Comparison of ENCODE assay signal across 9 mouse cellular contexts in the genomic region with DNA sequence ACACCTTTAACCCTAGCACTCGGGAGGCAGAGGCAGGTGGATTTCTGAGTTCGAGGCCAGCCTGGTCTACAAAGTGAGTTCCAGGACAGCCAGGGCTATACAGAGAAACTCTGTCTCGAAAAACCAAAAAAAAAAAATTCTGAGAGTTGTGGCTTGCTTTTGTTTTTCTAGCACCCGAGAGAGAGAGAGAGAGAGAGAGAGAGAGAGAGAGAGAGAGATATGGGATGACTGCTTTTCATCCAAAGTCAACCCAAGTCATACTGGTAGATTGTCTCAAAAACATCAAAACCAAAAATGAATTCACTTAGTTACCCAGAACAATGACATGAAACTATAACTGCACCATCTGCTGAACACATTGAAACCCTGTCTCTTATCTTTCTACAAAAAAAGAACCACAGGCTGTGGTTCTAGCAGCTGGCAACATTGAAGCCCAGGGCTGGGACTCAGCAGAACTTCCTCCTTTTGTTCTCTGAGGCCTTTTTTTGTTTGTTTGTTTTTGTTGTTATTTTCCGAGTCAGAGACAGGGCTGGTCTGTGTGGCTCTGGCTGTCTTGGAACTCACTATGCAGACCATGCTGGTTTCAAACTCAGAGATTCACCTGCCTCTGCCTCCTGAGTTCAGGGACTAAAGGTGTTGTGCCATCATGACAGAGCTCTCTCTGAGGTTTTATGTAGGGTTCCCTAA. TPM values are rescaled to one million over a fixed set of nuclear protein-coding genes. Genes with fewer than 3 reads are reported as not detected.
DNase-seq lines count a peak whose midpoint lies in the region; ATAC-seq and TF ChIP-seq lines count a peak whose summit lies in the region.
"Had no signal": no experiment of that assay in that cellular context is flagged by ENCODE, and none has a peak within 500 bp of the region (broad histone marks: within the 10 kb centered on the region; RNA-seq: fewer than 3 reads in every experiment).

No protein-coding gene starts in this region.

- peak overlapping the region; percentile 80 for H3K4me2 ChIP-seq in CH12.LX (ENCODE audit: insufficient read depth, low read depth, poor library complexity, severe bottlenecking)
- H3K4me2 ChIP-seq in heart, embryonic 15.5 days: peak overlapping the region; percentile 69
- peak overlapping the region; percentile 83 for H3K4me2 ChIP-seq in liver, embryonic 13.5 days

- H3K9ac ChIP-seq in CH12.LX (ENCODE audit: insufficient read depth, low read depth): peak overlapping the region; percentile 46
- no peak overlapping the region for H3K9ac ChIP-seq in heart, embryonic 15.5 days
- peak overlapping the region; percentile 73 for H3K9ac ChIP-seq in liver, embryonic 13.5 days

- no peak for DNase-seq in CH12.LX (ENCODE audit: extremely low read depth)
- no peak for DNase-seq in liver, embryonic 13.5 days
- peak; percentile 78 for DNase-seq in thymus, postnatal 0 days (ENCODE audit: low spot score)
- DNase-seq in left cerebral cortex, adult 9 months (ENCODE audit: low spot score in 2 of 2): no peak
- DNase-seq in left cerebral cortex, adult 18-20 months (ENCODE audit: low spot score in 2 of 2): no peak
- no peak for DNase-seq in cerebellum, postnatal 14 days

- no peak for ATAC-seq in heart, embryonic 15.5 days (replicated peaks; ENCODE audit: insufficient number of reproducible peaks, insufficient read depth, low FRiP score, low read depth)
- ATAC-seq in liver, embryonic 13.5 days (ENCODE audit: low read depth): no peak

- peak overlapping the region in 2 of 3 experiments; percentile 64 to 85 for H3K4me3 ChIP-seq in CH12.LX (replicated peaks in 1 of 3; ENCODE audit: low read depth in 2 of 3, low read length in 2 of 3, poor library complexity in 1 of 3)
- peak overlapping the region; percentile 36 for H3K4me3 ChIP-seq in bone marrow, adult 2 months (replicated peaks; ENCODE audit: control insufficient read depth, low read depth, low read length)
- H3K4me3 ChIP-seq in heart, embryonic 15.5 days: peak overlapping the region; percentile 58
- H3K4me3 ChIP-seq in liver, embryonic 13.5 days (replicated peaks): peak overlapping the region; percentile 64

- in situ Hi-C loops in CH12.LX (cut with MboI; ENCODE audit: low pct_ligation_motif_present, low pct_unique_long_range_greater_than_20kb, low sequenced_read_pairs): no loop called here

- H3K79me2 ChIP-seq in CH12.LX (replicated peaks; ENCODE audit: control insufficient read depth, extremely low read depth, insufficient read depth, poor library complexity, severe bottlenecking): peaks cover 28% of the 10 kb centered on the region

- no peak overlapping the region for H3K27ac ChIP-seq in CH12.LX (ENCODE audit: insufficient read depth, low read depth)
- H3K27ac ChIP-seq in bone marrow, adult 2 months (ENCODE audit: control insufficient read depth, insufficient read depth, low read depth, low read length, poor library complexity): peak overlapping the region; percentile 83
- peak overlapping the region; percentile 47 for H3K27ac ChIP-seq in heart, embryonic 15.5 days
- H3K27ac ChIP-seq in liver, embryonic 13.5 days: peak overlapping the region; percentile 90

- peaks cover 12 to 13% of the 10 kb centered on the region in 2 experiments for H3K36me3 ChIP-seq in CH12.LX (replicated peaks in 1 of 2; ENCODE audit: control insufficient read depth in 1 of 2, insufficient read depth in 1 of 2, low read length in 1 of 2)
- peaks cover 6% of the 10 kb centered on the region for H3K36me3 ChIP-seq in heart, embryonic 15.5 days
- H3K36me3 ChIP-seq in liver, embryonic 13.5 days: peaks cover 12% of the 10 kb centered on the region

- no peak for TF ChIP-seq CTCF in CH12.LX (conservative IDR thresholded peaks at IDR 0.05 in 1 of 2, IDR thresholded peaks at IDR 0.05 in 1 of 2; ENCODE audit: low read depth in 2 of 2, low read length in 2 of 2)
- no peak for TF ChIP-seq CTCF in bone marrow, adult 2 months (IDR thresholded peaks at IDR 0.05; ENCODE audit: control insufficient read depth, insufficient read depth, low read length)

- no peak for TF ChIP-seq RAD21 in CH12.LX (IDR thresholded peaks at IDR 0.05; ENCODE audit: low read depth, low read length)

- dilution Hi-C loops in CH12.LX (cut with MboI; ENCODE audit: extremely low pct_ligation_motif_present, extremely low pct_unique_long_range_greater_than_20kb, low sequenced_read_pairs): no loop called here

- WGBS in bone marrow, adult 2 months: 20% methylated on average over 5 of the region's 5 CpGs
- 57% methylated on average over 5 of the region's 5 CpGs for WGBS in heart, embryonic 15.5 days
- 33% methylated on average over 5 of the region's 5 CpGs for WGBS in liver, embryonic 13.5 days (ENCODE audit: insufficient replicate concordance)

- peaks cover 0 to 30% of the 10 kb centered on the region in 2 experiments; a peak in 3 of 4 replicates for H3K4me1 ChIP-seq in CH12.LX (ENCODE audit: control insufficient read depth in 1 of 2, insufficient read depth in 2 of 2)
- H3K4me1 ChIP-seq in bone marrow, adult 2 months (ENCODE audit: control insufficient read depth, insufficient read depth, low read length): peaks cover 2% of the 10 kb centered on the region
- peaks cover 22% of the 10 kb centered on the region for H3K4me1 ChIP-seq in heart, embryonic 15.5 days (replicated peaks)
- peaks cover 63% of the 10 kb centered on the region for H3K4me1 ChIP-seq in liver, embryonic 13.5 days (replicated peaks)

- peaks cover 9% of the 10 kb centered on the region for H3K27me3 ChIP-seq in CH12.LX (replicated peaks)
- no peaks in the 10 kb centered on the region for H3K27me3 ChIP-seq in heart, embryonic 15.5 days
- H3K27me3 ChIP-seq in liver, embryonic 13.5 days: no peaks in the 10 kb centered on the region

- no peak for TF ChIP-seq EP300 in CH12.LX (IDR thresholded peaks at IDR 0.05; ENCODE audit: low read length)

- H3K9me3 ChIP-seq in CH12.LX (replicated peaks; ENCODE audit: low read length): no peaks in the 10 kb centered on the region
- H3K9me3 ChIP-seq in heart, embryonic 15.5 days (replicated peaks): no peaks in the 10 kb centered on the region
- no peaks in the 10 kb centered on the region for H3K9me3 ChIP-seq in liver, embryonic 13.5 days (replicated peaks)

- no peak for TF ChIP-seq POLR2A in CH12.LX (IDR thresholded peaks at IDR 0.05; ENCODE audit: low read depth, low read length)
- TF ChIP-seq POLR2A in bone marrow, adult 2 months (IDR thresholded peaks at IDR 0.05; ENCODE audit: borderline replicate concordance, control insufficient read depth, low read depth, low read length): no peak

TF ChIP-seq in CH12.LX, 34 proteins besides CTCF, POLR2A, EP300 and RAD21 (continues in another document):
- TF ChIP-seq CHD1 (IDR thresholded peaks at IDR 0.05; ENCODE audit: low read depth, low read length): no peak

RNA-seq across cellular contexts. Expression of a gene that starts 0.6 kb away (rescaled TPM):
- total RNA-seq in CH12.LX (2012; rRNA removed): 34.5 and 36.4 TPM in 2 replicates
- total RNA-seq in CH12.LX (2014; rRNA removed): 26.1 and 32.2 TPM in 2 replicates
- polyA plus RNA-seq in CH12.LX (2012; ENCODE audit: insufficient read length, low read depth): 94.8 and 131 TPM in 2 replicates
- 125 and 251 TPM in 2 replicates for polyA plus RNA-seq in bone marrow, adult 2 months (2011; ENCODE audit: insufficient read depth, insufficient read length, low replicate concordance, missing spikeins)
- polyA plus RNA-seq in heart, embryonic 15.5 days (2015; fragmentation: Nextera tagmentation; extraction: Ambion mirVana): 87.9 and 91.2 TPM in 2 replicates
- polyA plus RNA-seq in liver, embryonic 13.5 days (2015; fragmentation: Nextera tagmentation; extraction: Ambion mirVana): 108 and 112 TPM in 2 replicates
- 88.9 and 90.3 TPM in 2 replicates for polyA plus RNA-seq in thymus, postnatal 0 days (2015; fragmentation: Nextera tagmentation; extraction: Ambion mirVana)
- 10 to 100 TPM; 55.0 to 57.5 TPM for total RNA-seq in left cerebral cortex, adult 18-20 months (2021)

RNA-seq across cellular contexts. Expression of a gene that starts 12.1 kb away (rescaled TPM):
- total RNA-seq in CH12.LX (2012; rRNA removed): 263 and 281 TPM in 2 replicates
- total RNA-seq in CH12.LX (2014; rRNA removed): 308 and 379 TPM in 2 replicates
- polyA plus RNA-seq in CH12.LX (2012; ENCODE audit: insufficient read length, low read depth): 1,350 and 1,545 TPM in 2 replicates
- polyA plus RNA-seq in bone marrow, adult 2 months (2011; ENCODE audit: insufficient read depth, insufficient read length, low replicate concordance, missing spikeins): 210 and 264 TPM in 2 replicates
- 130 and 139 TPM in 2 replicates for polyA plus RNA-seq in heart, embryonic 15.5 days (2015; fragmentation: Nextera tagmentation; extraction: Ambion mirVana)
- 91.4 and 92.1 TPM in 2 replicates for polyA plus RNA-seq in liver, embryonic 13.5 days (2015; fragmentation: Nextera tagmentation; extraction: Ambion mirVana)
- 263 and 265 TPM in 2 replicates for polyA plus RNA-seq in thymus, postnatal 0 days (2015; fragmentation: Nextera tagmentation; extraction: Ambion mirVana)
- total RNA-seq in left cerebral cortex, adult 18-20 months (2021): 100 to 1,000 TPM; 499 to 503 TPM

RNA-seq across cellular contexts. Expression of a gene that starts 13.0 kb away (rescaled TPM):
- total RNA-seq in CH12.LX (2012; rRNA removed) (not detected in 2 replicates), CH12.LX (2014; rRNA removed) (not detected in 2 replicates)
- polyA plus RNA-seq in CH12.LX (2012; ENCODE audit: insufficient read length, low read depth): not detected in 2 replicates
- polyA plus RNA-seq in bone marrow, adult 2 months (2011; ENCODE audit: insufficient read depth, insufficient read length, low replicate concordance, missing spikeins): 4.8 TPM in 1 of 2 replicates, not detected in the other
- polyA plus RNA-seq in heart, embryonic 15.5 days (2015; fragmentation: Nextera tagmentation; extraction: Ambion mirVana): 4.9 and 5.7 TPM in 2 replicates
- polyA plus RNA-seq in liver, embryonic 13.5 days (2015; fragmentation: Nextera tagmentation; extraction: Ambion mirVana): 0.14 and 0.42 TPM in 2 replicates
- 1.8 and 2.1 TPM in 2 replicates for polyA plus RNA-seq in thymus, postnatal 0 days (2015; fragmentation: Nextera tagmentation; extraction: Ambion mirVana)
- total RNA-seq in left cerebral cortex, adult 18-20 months (2021): 1 to 10 TPM; 1.7 to 2.1 TPM

RNA-seq across cellular contexts. Expression of a gene that starts 45.3 kb away (rescaled TPM):
- total RNA-seq in CH12.LX (2012; rRNA removed): not detected in 2 replicates
- not detected in 2 replicates for total RNA-seq in CH12.LX (2014; rRNA removed)
- not detected in 2 replicates for polyA plus RNA-seq in CH12.LX (2012; ENCODE audit: insufficient read length, low read depth)
- polyA plus RNA-seq in bone marrow, adult 2 months (2011; ENCODE audit: insufficient read depth, insufficient read length, low replicate concordance, missing spikeins): not detected in 2 replicates
- 2.0 and 2.6 TPM in 2 replicates for polyA plus RNA-seq in heart, embryonic 15.5 days (2015; fragmentation: Nextera tagmentation; extraction: Ambion mirVana)
- polyA plus RNA-seq in liver, embryonic 13.5 days (2015; fragmentation: Nextera tagmentation; extraction: Ambion mirVana): not detected in 2 replicates
- polyA plus RNA-seq in thymus, postnatal 0 days (2015; fragmentation: Nextera tagmentation; extraction: Ambion mirVana): 2.0 TPM in 1 of 2 replicates, not detected in the other
- not detected for total RNA-seq in left cerebral cortex, adult 18-20 months (2021)
- polyA plus RNA-seq: large intestine, adult 2 months had no signal

RNA-seq across cellular contexts. Expression of a gene that starts 52.2 kb away (rescaled TPM):
- total RNA-seq in CH12.LX (2012; rRNA removed) (23.3 and 23.5 TPM in 2 replicates), CH12.LX (2014; rRNA removed) (22.3 and 27.1 TPM in 2 replicates)
- polyA plus RNA-seq in CH12.LX (2012; ENCODE audit: insufficient read length, low read depth): 25.6 and 31.8 TPM in 2 replicates
- 13.8 and 35.2 TPM in 2 replicates for polyA plus RNA-seq in bone marrow, adult 2 months (2011; ENCODE audit: insufficient read depth, insufficient read length, low replicate concordance, missing spikeins)
- polyA plus RNA-seq in heart, embryonic 15.5 days (2015; fragmentation: Nextera tagmentation; extraction: Ambion mirVana): 4.7 and 5.0 TPM in 2 replicates
- 4.0 and 4.3 TPM in 2 replicates for polyA plus RNA-seq in liver, embryonic 13.5 days (2015; fragmentation: Nextera tagmentation; extraction: Ambion mirVana)
- 9.7 and 10.9 TPM in 2 replicates for polyA plus RNA-seq in thymus, postnatal 0 days (2015; fragmentation: Nextera tagmentation; extraction: Ambion mirVana)
- total RNA-seq in left cerebral cortex, adult 18-20 months (2021): 10 to 100 TPM; 23.8 to 32.2 TPM
